Mouse (Mus musculus): ENCODE results near the gene Pygm. TPM values are rescaled to one million over a fixed set of nuclear protein-coding genes. Genes with fewer than 3 reads are reported as not detected.

Gene Pygm
- polyA plus RNA-seq, 1 experiment from 2014 or later: 2.7 TPM

GRCm38 (mm10) chr19:6376255-6376564 lies 8.0 kb upstream of the Pygm start:
- no peak for DNase-seq
- Histone ChIP-seq H3K9ac (no peak overlapping the region), H3K9me3 (replicated peaks) (no peaks in the 10 kb centered on the region), H3K27me3 (no peaks in the 10 kb centered on the region), H3K4me1 (replicated peaks) (peaks cover 5% of the 10 kb centered on the region; the same call in 1 of the 2 replicates), H3K4me2 (no peak overlapping the region), H3K27ac (no peak overlapping the region), H3K36me3 (peaks cover 87% of the 10 kb centered on the region), H3K4me3 (replicated peaks) (no peak overlapping the region)
- ATAC-seq (ENCODE audit: low read depth): no peak
- WGBS (ENCODE audit: insufficient replicate concordance): 85% methylated on average over 14 of the region's 14 CpGs

- 75% methylated on average over 2 of the region's 2 CpGs for WGBS (ENCODE audit: insufficient replicate concordance)
- Histone ChIP-seq H3K9me3 (replicated peaks) (no peaks in the 10 kb centered on the region), H3K9ac (no peak overlapping the region), H3K36me3 (peaks cover 83% of the 10 kb centered on the region), H3K27me3 (no peaks in the 10 kb centered on the region), H3K4me2 (no peak overlapping the region), H3K4me3 (replicated peaks) (no peak overlapping the region), H3K4me1 (replicated peaks) (peaks cover 5% of the 10 kb centered on the region; the same call in 1 of the 2 replicates), H3K27ac (no peak overlapping the region)
- no peak for DNase-seq
- ATAC-seq (ENCODE audit: low read depth): no peak
Observed at GRCm38 (mm10) chr19:6376643-6377042, 7.6 kb upstream of the Pygm start.

GRCm38 (mm10) chr19:6377327-6378040 lies 6.7 kb upstream of the Pygm start:
- WGBS (ENCODE audit: insufficient replicate concordance): 85% methylated on average over 11 of the region's 11 CpGs
- ATAC-seq (ENCODE audit: low read depth): no peak
- H3K36me3 ChIP-seq: peaks cover 74% of the 10 kb centered on the region

GRCm38 (mm10) chr19:6380411-6381166 lies 3.6 kb upstream of the Pygm start:
- no peak overlapping the region for H3K27ac ChIP-seq
- peaks cover 43% of the 10 kb centered on the region for H3K36me3 ChIP-seq
- no peaks in the 10 kb centered on the region for H3K9me3 ChIP-seq (replicated peaks)
- H3K4me3 ChIP-seq (replicated peaks): no peak overlapping the region
- H3K4me2 ChIP-seq: no peak overlapping the region
- no peak overlapping the region for H3K9ac ChIP-seq
- H3K4me1 ChIP-seq (replicated peaks): peaks cover 16% of the 10 kb centered on the region; the same call in 1 of the 2 replicates
- H3K27me3 ChIP-seq: no peaks in the 10 kb centered on the region
- ATAC-seq (ENCODE audit: low read depth) (no peak), DNase-seq (no peak)
- WGBS (ENCODE audit: insufficient replicate concordance): 85% methylated on average over 9 of the region's 9 CpGs

More at GRCm38 (mm10) chr19:6377327-6378040, 6.7 kb upstream of the Pygm start:
- no peak overlapping the region for H3K9ac ChIP-seq
- no peak for DNase-seq
- no peak overlapping the region for H3K4me3 ChIP-seq (replicated peaks)
- H3K4me2 ChIP-seq: no peak overlapping the region
- no peak overlapping the region for H3K27ac ChIP-seq
- H3K27me3 ChIP-seq: no peaks in the 10 kb centered on the region
- H3K4me1 ChIP-seq (replicated peaks): peaks cover 5% of the 10 kb centered on the region; the same call in 1 of the 2 replicates
- H3K9me3 ChIP-seq (replicated peaks): no peaks in the 10 kb centered on the region

- Histone ChIP-seq H3K27me3 (no peaks in the 10 kb centered on the region), H3K4me2 (no peak overlapping the region), H3K36me3 (peaks cover 37% of the 10 kb centered on the region), H3K27ac (no peak overlapping the region), H3K4me3 (replicated peaks) (no peak overlapping the region), H3K9me3 (replicated peaks) (no peaks in the 10 kb centered on the region), H3K4me1 (replicated peaks) (peaks cover 16% of the 10 kb centered on the region; the same call in 1 of the 2 replicates), H3K9ac (no peak overlapping the region)
- 85% methylated on average over 5 of the region's 5 CpGs for WGBS (ENCODE audit: insufficient replicate concordance)
- ATAC-seq (ENCODE audit: low read depth) (no peak), DNase-seq (no peak)
Observed at GRCm38 (mm10) chr19:6381238-6381637, 3.0 kb upstream of the Pygm start.

GRCm38 (mm10) chr19:6382323-6382924 lies 1.8 kb upstream of the Pygm start:
- no peaks in the 10 kb centered on the region for H3K27me3 ChIP-seq
- no peak overlapping the region for H3K9ac ChIP-seq
- DNase-seq (no peak), ATAC-seq (ENCODE audit: low read depth) (no peak)
- H3K36me3 ChIP-seq: peaks cover 25% of the 10 kb centered on the region
- H3K4me2 ChIP-seq: no peak overlapping the region
- H3K9me3 ChIP-seq (replicated peaks): no peaks in the 10 kb centered on the region
- no peak overlapping the region for H3K27ac ChIP-seq
- WGBS (ENCODE audit: insufficient replicate concordance): 45% methylated on average over 4 of the region's 4 CpGs
- peaks cover 16% of the 10 kb centered on the region; the same call in 1 of the 2 replicates for H3K4me1 ChIP-seq (replicated peaks)
- H3K4me3 ChIP-seq (replicated peaks): no peak overlapping the region

GRCm38 (mm10) chr19:6383470-6383869 lies 729 bp upstream of the Pygm start:
- Histone ChIP-seq H3K4me3 (replicated peaks) (no peak overlapping the region), H3K27me3 (no peaks in the 10 kb centered on the region), H3K4me2 (no peak overlapping the region), H3K36me3 (peaks cover 14% of the 10 kb centered on the region), H3K9me3 (replicated peaks) (no peaks in the 10 kb centered on the region), H3K27ac (no peak overlapping the region), H3K4me1 (replicated peaks) (peaks cover 16% of the 10 kb centered on the region; the same call in 1 of the 2 replicates), H3K9ac (no peak overlapping the region)
- ATAC-seq (ENCODE audit: low read depth) (no peak), DNase-seq (no peak)
- 37% methylated on average over 5 of the region's 5 CpGs for WGBS (ENCODE audit: insufficient replicate concordance)

GRCm38 (mm10) chr19:6384954-6385353 lies 755 bp downstream of the Pygm start:
- no peak overlapping the region for H3K4me2 ChIP-seq
- H3K27me3 ChIP-seq: peaks cover 9% of the 10 kb centered on the region
- ATAC-seq (ENCODE audit: low read depth) (no peak), DNase-seq (no peak)
- no peak overlapping the region for H3K4me3 ChIP-seq (replicated peaks)
- H3K36me3 ChIP-seq: no peaks in the 10 kb centered on the region; the same call in 1 of the 2 replicates
- 69% methylated on average over 11 of the region's 11 CpGs for WGBS (ENCODE audit: insufficient replicate concordance)
- H3K27ac ChIP-seq: no peak overlapping the region
- H3K4me1 ChIP-seq (replicated peaks): peaks cover 28% of the 10 kb centered on the region
- no peak overlapping the region for H3K9ac ChIP-seq
- H3K9me3 ChIP-seq (replicated peaks): no peaks in the 10 kb centered on the region

GRCm38 (mm10) chr19:6385419-6385818 lies 1.2 kb downstream of the Pygm start:
- no peak for ATAC-seq (ENCODE audit: low read depth)
- H3K27me3 ChIP-seq: peaks cover 9% of the 10 kb centered on the region
- no peak for DNase-seq

GRCm38 (mm10) chr19:6385821-6386220 lies 1.6 kb downstream of the Pygm start:
- no peaks in the 10 kb centered on the region for H3K9me3 ChIP-seq (replicated peaks)
- no peak for ATAC-seq (ENCODE audit: low read depth)
- H3K4me3 ChIP-seq (replicated peaks): no peak overlapping the region
- H3K9ac ChIP-seq: no peak overlapping the region
- WGBS (ENCODE audit: insufficient replicate concordance): 56% methylated on average over 7 of the region's 7 CpGs
- H3K36me3 ChIP-seq: no peaks in the 10 kb centered on the region
- no peak overlapping the region for H3K4me2 ChIP-seq
- no peak for DNase-seq
- peaks cover 36% of the 10 kb centered on the region for H3K4me1 ChIP-seq (replicated peaks)
- peaks cover 9% of the 10 kb centered on the region for H3K27me3 ChIP-seq
- H3K27ac ChIP-seq: no peak overlapping the region

More at GRCm38 (mm10) chr19:6385419-6385818, 1.2 kb downstream of the Pygm start:
- H3K27ac ChIP-seq: no peak overlapping the region
- H3K9ac ChIP-seq: no peak overlapping the region
- 74% methylated on average over 5 of the region's 5 CpGs for WGBS (ENCODE audit: insufficient replicate concordance)
- H3K9me3 ChIP-seq (replicated peaks): no peaks in the 10 kb centered on the region
- peaks cover 32% of the 10 kb centered on the region for H3K4me1 ChIP-seq (replicated peaks)
- H3K4me3 ChIP-seq (replicated peaks): no peak overlapping the region
- H3K36me3 ChIP-seq: no peaks in the 10 kb centered on the region
- no peak overlapping the region for H3K4me2 ChIP-seq

GRCm38 (mm10) chr19:6386234-6386633 lies 2.0 kb downstream of the Pygm start:
- 62% methylated on average over 9 of the region's 9 CpGs for WGBS (ENCODE audit: insufficient replicate concordance)
- DNase-seq (no peak), ATAC-seq (ENCODE audit: low read depth) (no peak)
- Histone ChIP-seq H3K4me1 (replicated peaks) (peaks cover 36% of the 10 kb centered on the region), H3K4me2 (no peak overlapping the region), H3K27me3 (peaks cover 9% of the 10 kb centered on the region), H3K27ac (no peak overlapping the region), H3K9me3 (replicated peaks) (no peaks in the 10 kb centered on the region), H3K36me3 (no peaks in the 10 kb centered on the region), H3K9ac (no peak overlapping the region), H3K4me3 (replicated peaks) (no peak overlapping the region)
